Mouse (Mus musculus) midbrain, embryonic 10.5 days (tissue): ENCODE measurements at regions not wholly inside any gene's neighbourhood (a gene's known extent, or its start where the extent isn't known, plus 50 kb on each side); places are given as distances from the start of the nearest gene placed in this dataset.

Experiments used
- DNase-seq: peaks from one replicate; pipeline ENCODE4 v3.0.0-alpha.2; 2017; ENCODE audit warnings: low spot score
- H3K27ac ChIP-seq: fragments of 300-500 bp; sonication (generic); replicated peaks from 2 replicates; pipeline ENCODE4 v1.5.1; 2016; ENCODE audit warnings: mild to moderate bottlenecking
- H3K27me3 ChIP-seq: fragments of 300-500 bp; sonication (generic); 2 replicates; pipeline ENCODE4 v1.6.1; 2016; ENCODE audit warnings: low read depth, mild to moderate bottlenecking; ENCODE audit not compliant: poor library complexity, severe bottlenecking
- H3K36me3 ChIP-seq: fragments of 300-500 bp; sonication (generic); 2 replicates; pipeline ENCODE4 v1.6.1; 2016; ENCODE audit warnings: mild to moderate bottlenecking, moderate library complexity
- H3K4me1 ChIP-seq: fragments of 300-500 bp; sonication (generic); 2 replicates; pipeline ENCODE4 v1.6.1; 2016
- H3K4me3 ChIP-seq: fragments of 300-500 bp; sonication (generic); 2 replicates; pipeline ENCODE4 v1.5.1; 2016; ENCODE audit warnings: mild to moderate bottlenecking, moderate library complexity
- H3K9me3 ChIP-seq: fragments of 300-500 bp; sonication (generic); replicated peaks from 2 replicates; pipeline ENCODE4 v1.6.1; 2016; ENCODE audit warnings: mild to moderate bottlenecking
- WGBS: fragments of 180-500 bp; shearing (Covaris S2); methylation state at CpG from one replicate; pipeline ENCODE4 v1.1.7; 2016; 5-methylcytosine and 5-hydroxymethylcytosine counted together

GRCm38 (mm10) chr3:151323835-151324234 is 113.9 kb upstream of the Adgrl4 start:
- DNase-seq, result no peak
- H3K4me3 ChIP-seq, result no peak overlapping the region
- H3K27me3 ChIP-seq, result no peaks in the 10 kb centered on the region
- no peaks in the 10 kb centered on the region for H3K9me3 ChIP-seq
- H3K27ac ChIP-seq, result no peak overlapping the region
- WGBS, result 36% methylated on average over 3 of the region's 3 CpGs
- no peaks in the 10 kb centered on the region for H3K36me3 ChIP-seq
- H3K4me1 ChIP-seq, result no peaks in the 10 kb centered on the region

DNA sequence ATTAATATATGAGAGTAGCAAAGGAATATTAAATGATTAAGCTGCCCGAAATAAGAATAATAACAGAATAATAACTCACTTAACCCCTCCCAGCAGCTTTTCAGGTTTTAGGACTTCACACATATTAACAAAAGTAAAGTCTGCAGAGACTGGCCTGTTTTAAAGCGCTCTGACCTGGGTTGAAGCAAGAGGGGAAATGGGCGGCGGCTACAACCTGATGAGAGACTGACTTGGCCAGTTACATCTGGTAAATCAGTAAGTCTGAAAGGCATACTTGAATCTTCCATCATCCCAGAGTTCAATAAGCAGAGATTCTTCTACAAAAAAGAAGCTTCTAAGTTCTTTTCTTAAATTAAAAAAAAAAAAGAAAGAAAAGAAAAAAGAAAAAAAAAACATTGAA is 107.9 kb upstream of the Adgrl4 start:
- no peaks in the 10 kb centered on the region for H3K27me3 ChIP-seq
- no peaks in the 10 kb centered on the region for H3K36me3 ChIP-seq
- no peaks in the 10 kb centered on the region for H3K9me3 ChIP-seq
- DNase-seq, result no peak
- H3K4me3 ChIP-seq, result no peak overlapping the region
- H3K4me1 ChIP-seq, result peaks cover 12% of the 10 kb centered on the region; the same call in 1 of the 2 replicates
- WGBS, result 95% methylated on average over 4 of the region's 4 CpGs
- H3K27ac ChIP-seq, result no peak overlapping the region

DNA sequence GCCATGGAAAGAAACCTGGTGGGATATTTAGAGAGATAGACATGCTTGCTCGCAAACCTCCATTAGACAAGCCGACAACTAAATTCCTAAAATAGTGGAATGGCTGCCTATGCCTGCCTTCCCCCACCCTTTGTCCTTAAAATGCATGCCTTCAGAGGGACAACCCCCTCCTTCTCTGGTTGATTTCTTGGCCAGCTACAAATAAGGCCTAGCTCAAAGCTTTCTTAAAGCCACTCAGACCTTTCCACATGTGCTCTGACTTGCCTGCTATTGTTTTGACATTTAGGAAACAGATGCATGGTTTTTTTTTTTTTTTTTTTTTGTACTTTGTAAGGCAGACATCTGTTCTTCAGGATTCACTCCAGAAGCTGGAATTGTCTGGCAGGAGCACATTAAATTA is 105.8 kb upstream of the Adgrl4 start:
- Histone ChIP-seq H3K4me1 (peaks cover 12% of the 10 kb centered on the region; the same call in 1 of the 2 replicates), H3K27me3 (no peaks in the 10 kb centered on the region), H3K36me3 (no peaks in the 10 kb centered on the region), H3K9me3 (no peaks in the 10 kb centered on the region), H3K27ac (no peak overlapping the region), H3K4me3 (no peak overlapping the region)
- DNase-seq, result no peak
- 76% methylated on average over 2 of the region's 2 CpGs for WGBS

DNA sequence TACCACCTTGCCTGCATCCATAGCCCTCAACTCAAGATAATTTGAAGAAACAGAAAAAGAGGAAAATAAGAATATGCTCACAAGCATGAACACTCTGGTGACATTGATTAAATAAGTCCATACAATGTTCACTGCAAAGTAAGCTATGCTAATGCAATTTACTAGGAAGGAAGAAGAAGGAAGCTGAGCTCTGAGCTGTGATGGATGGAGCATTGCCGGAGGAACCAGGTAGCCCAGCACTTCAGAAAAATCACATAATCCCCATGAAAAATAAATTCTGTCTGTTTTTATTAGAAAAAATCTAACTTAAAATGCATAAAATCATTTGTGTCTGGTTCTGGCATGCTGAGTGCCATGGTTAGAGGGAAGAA is 105.4 kb upstream of the Adgrl4 start:
- Histone ChIP-seq H3K9me3 (no peaks in the 10 kb centered on the region), H3K4me3 (no peak overlapping the region), H3K36me3 (no peaks in the 10 kb centered on the region), H3K27me3 (no peaks in the 10 kb centered on the region), H3K4me1 (peaks cover 12% of the 10 kb centered on the region; the same call in 1 of the 2 replicates), H3K27ac (no peak overlapping the region)
- 73% methylated on average over 1 of the region's 1 CpGs for WGBS
- DNase-seq, result no peak

DNA sequence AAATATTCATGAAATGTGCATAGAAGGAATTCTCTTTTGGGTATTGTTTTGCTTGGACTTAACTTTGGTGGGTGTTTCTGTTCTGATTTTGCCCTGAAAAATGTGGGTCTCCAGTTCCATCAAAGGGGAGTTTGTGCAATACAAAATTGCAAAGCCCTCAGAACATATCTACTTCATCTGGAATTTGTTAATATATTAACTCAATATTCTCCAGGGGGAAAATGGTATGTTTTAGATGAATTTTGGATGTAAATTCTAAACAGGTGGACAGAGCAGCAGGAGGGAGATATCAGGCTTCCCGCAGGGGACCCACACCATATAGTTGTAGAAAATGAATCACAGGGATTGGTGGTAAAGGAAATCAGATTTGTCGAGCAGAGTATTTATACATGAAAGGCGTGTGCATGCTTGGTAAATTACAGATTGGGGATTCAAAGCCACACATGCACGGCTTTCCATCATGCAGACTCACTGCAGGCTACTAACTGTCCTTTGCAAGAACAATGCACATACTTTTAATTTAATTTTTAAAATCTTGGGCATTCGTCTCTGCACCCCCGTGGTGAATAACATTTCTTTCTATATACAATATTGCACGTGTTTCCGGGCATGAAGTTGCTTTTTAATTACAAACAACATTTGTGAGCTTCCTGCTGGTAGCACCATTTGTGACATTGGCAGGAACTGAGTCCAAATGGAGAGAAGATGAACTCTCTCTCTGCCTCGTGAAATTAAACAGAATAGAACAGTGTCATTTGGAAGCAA is 104.8 kb upstream of the Adgrl4 start:
- Histone ChIP-seq H3K9me3 (no peaks in the 10 kb centered on the region), H3K27ac (no peak overlapping the region), H3K27me3 (no peaks in the 10 kb centered on the region), H3K4me3 (no peak overlapping the region), H3K4me1 (peaks cover 12% of the 10 kb centered on the region; the same call in 1 of the 2 replicates), H3K36me3 (no peaks in the 10 kb centered on the region)
- DNase-seq, result no peak
- 79% methylated on average over 9 of the region's 9 CpGs for WGBS

- Histone ChIP-seq H3K4me1 (peaks cover 12% of the 10 kb centered on the region; the same call in 1 of the 2 replicates), H3K4me3 (no peak overlapping the region), H3K36me3 (no peaks in the 10 kb centered on the region), H3K27ac (no peak overlapping the region), H3K27me3 (no peaks in the 10 kb centered on the region), H3K9me3 (no peaks in the 10 kb centered on the region)
- 41% methylated on average over 6 of the region's 6 CpGs for WGBS
- DNase-seq, result no peak
These were observed 103.8 kb upstream of the Adgrl4 start for GRCm38 (mm10) chr3:151333867-151334341.

- Histone ChIP-seq H3K27me3 (no peaks in the 10 kb centered on the region), H3K27ac (no peak overlapping the region), H3K9me3 (no peaks in the 10 kb centered on the region), H3K4me3 (no peak overlapping the region), H3K4me1 (no peaks in the 10 kb centered on the region), H3K36me3 (no peaks in the 10 kb centered on the region)
- WGBS, result 52% methylated on average over 4 of the region's 4 CpGs
- no peak for DNase-seq
These were observed 86.1 kb upstream of the Adgrl4 start for GRCm38 (mm10) chr3:151351481-151352090.

GRCm38 (mm10) chr3:151366302-151366701 is 71.4 kb upstream of the Adgrl4 start:
- 0 out of 2 replicates have a peak overlapping the region, but pooled peaks have one; percentile 33 for H3K27ac ChIP-seq
- no peaks in the 10 kb centered on the region for H3K36me3 ChIP-seq
- H3K27me3 ChIP-seq, result no peaks in the 10 kb centered on the region
- DNase-seq, result peak; percentile 30
- H3K4me1 ChIP-seq, result peaks cover 12% of the 10 kb centered on the region
- H3K4me3 ChIP-seq, result no peak overlapping the region
- 27% methylated on average over 4 of the region's 4 CpGs for WGBS
- no peaks in the 10 kb centered on the region for H3K9me3 ChIP-seq

DNA sequence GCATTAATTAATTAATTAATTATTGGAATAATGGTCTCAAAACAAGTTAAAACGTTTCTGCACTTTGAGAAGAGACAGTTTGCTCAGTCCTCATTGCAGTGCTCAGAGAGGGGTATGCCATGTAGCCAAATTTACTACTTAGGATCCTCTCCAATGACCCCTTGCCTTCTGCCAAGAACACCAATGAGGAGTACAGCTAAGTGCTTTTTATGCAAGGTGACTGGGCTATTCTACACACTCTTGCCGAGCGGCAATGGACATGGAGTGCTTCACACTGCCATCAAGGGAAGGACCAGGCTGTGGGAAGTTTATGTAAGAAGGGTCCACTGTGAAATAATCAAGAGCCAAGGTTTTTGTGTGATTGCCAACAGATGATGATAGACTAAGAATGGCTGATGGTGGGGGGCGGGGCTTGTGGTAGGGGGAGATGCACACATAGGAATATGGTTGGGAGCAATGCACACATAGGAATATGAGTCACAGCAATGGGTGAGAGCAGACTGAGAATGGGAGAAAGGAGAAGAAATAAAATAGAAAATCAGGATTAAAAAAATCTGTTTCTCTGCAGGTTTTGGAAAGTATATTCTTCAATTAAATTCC is 70.9 kb upstream of the Adgrl4 start:
- Histone ChIP-seq H3K27me3 (no peaks in the 10 kb centered on the region), H3K4me3 (no peak overlapping the region), H3K9me3 (no peaks in the 10 kb centered on the region), H3K4me1 (peaks cover 12% of the 10 kb centered on the region), H3K36me3 (no peaks in the 10 kb centered on the region), H3K27ac (no peak overlapping the region)
- WGBS, result 71% methylated on average over 4 of the region's 4 CpGs
- DNase-seq, result no peak

DNA sequence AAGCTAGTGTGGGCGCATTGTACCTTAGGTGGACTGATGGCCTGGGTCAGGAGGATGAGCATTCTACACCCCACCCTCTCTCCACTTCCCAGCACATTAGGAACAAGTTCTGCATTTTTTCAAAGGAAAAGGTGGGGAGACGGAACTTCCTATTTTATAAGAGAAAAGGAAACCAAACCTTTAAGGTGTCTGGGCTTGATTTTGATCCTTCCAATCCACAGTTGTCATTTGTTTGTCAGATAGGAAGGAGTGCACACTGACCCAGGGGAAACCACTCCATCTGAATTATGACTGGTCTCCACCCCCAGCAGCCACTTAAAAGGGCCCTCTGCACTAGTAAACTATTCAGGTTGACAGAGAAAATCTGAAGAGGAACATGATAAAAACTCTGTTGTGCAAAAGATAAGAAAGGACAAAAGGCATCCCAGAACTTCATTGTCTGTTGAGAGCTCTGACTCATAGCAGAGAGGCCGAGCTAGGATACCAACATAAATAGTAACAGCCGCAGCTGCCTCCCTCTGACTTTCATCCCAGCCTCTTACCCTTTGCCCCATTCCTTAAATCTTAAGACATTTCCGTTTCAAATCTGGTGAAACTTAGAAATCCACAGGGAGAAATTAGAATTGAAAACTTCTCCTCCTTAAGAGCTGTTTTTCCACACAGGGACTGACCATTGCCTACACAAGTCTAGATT is 54.2 kb upstream of the Adgrl4 start:
- DNase-seq, result no peak
- no peak overlapping the region for H3K4me3 ChIP-seq

DNA sequence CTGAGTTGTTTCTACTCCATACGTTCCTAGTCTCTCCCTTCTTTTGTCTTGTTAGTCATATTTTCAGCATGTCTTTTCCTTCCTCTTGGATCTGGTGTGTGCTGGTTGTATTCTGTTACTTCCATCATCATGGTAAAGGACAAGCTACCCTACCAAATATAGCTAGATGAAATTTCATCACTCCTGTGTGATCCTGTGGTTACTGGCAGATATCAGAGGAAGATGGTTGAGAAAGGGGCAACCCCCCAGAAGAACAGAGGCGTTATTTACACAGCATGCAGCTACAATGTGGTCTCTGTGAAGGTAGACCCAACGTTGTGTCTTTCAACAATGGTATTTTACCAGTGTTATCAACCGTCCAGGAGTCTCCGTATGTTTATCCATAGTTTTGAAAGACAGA is 52.8 kb upstream of the Adgrl4 start:
- 89% methylated on average over 5 of the region's 5 CpGs for WGBS
- no peaks in the 10 kb centered on the region for H3K36me3 ChIP-seq
- H3K9me3 ChIP-seq, result no peaks in the 10 kb centered on the region
- no peak overlapping the region for H3K4me3 ChIP-seq
- H3K27ac ChIP-seq, result no peak overlapping the region
- no peaks in the 10 kb centered on the region for H3K27me3 ChIP-seq
- no peak for DNase-seq
- H3K4me1 ChIP-seq, result no peaks in the 10 kb centered on the region

More for the DNA sequence above, 54.2 kb upstream of the Adgrl4 start:
- no peaks in the 10 kb centered on the region for H3K36me3 ChIP-seq
- WGBS, result 84% methylated on average over 5 of the region's 5 CpGs
- no peaks in the 10 kb centered on the region for H3K4me1 ChIP-seq
- H3K27me3 ChIP-seq, result no peaks in the 10 kb centered on the region
- H3K27ac ChIP-seq, result no peak overlapping the region
- no peaks in the 10 kb centered on the region for H3K9me3 ChIP-seq

DNA sequence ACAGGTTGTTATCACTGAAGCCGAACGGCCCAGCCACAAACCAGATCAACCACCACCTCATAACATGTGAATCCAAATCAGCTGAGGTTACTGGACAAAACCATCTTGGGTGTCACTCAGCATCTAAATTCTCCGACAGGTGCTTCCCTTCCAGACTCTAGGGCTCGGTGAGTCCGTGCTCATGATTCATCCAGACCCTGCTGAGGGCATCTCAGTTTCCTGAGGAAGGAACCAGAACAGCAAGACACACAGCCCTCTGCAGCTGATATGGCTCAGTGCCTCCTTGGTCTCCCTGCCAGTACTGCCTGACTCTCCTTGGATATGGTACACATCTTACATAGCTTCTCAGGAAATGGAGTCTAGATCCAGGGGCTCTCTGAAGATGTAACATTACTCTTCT is 51.6 kb upstream of the Adgrl4 start:
- Histone ChIP-seq H3K27me3 (no peaks in the 10 kb centered on the region), H3K4me3 (no peak overlapping the region), H3K36me3 (no peaks in the 10 kb centered on the region), H3K4me1 (no peaks in the 10 kb centered on the region), H3K27ac (no peak overlapping the region), H3K9me3 (no peaks in the 10 kb centered on the region)
- WGBS, result 87% methylated on average over 5 of the region's 5 CpGs
- no peak for DNase-seq
